Mouse (Mus musculus) urinary bladder, postnatal 36 days (tissue): ENCODE measurements around the gene Gm20708.
"Not testable (repeated sequence)": the region's sequence is repeated elsewhere in the genome, so short reads cannot be mapped to it uniquely, and the experiment has no call there.

Source experiments
- DNase-seq, 2 experiments: peaks; one replicate each; pipeline ENCODE4 v3.0.0; 2022; ENCODE audit warnings: low spot score in 2 of 2, mixed read lengths in 1 of 2

The Gm20708 gene

GRCm38 (mm10) chr11:117781199-117781821, 28.2 kb upstream of the Gm20708 start:
- DNase-seq = peak; percentile 60 to 76

- no peak for DNase-seq
Measured at GRCm38 (mm10) chr11:117781993-117782704, 27.3 kb upstream of the Gm20708 start, which contains the start of the genes Tmc8 and Tmc6. TSS of gene Tmc8 (plus strand) at chr11:117782076. TSS of gene Tmc6 (minus strand) at chr11:117782198.

GRCm38 (mm10) chr11:117782705-117783034, 26.8 kb upstream of the Gm20708 start:
- no peak for DNase-seq

- DNase-seq = no peak
Measured at GRCm38 (mm10) chr11:117783089-117783488, 26.4 kb upstream of the Gm20708 start.

- DNase-seq = no peak
Measured at GRCm38 (mm10) chr11:117783683-117784309, 25.7 kb upstream of the Gm20708 start.

GRCm38 (mm10) chr11:117786294-117786693, 23.2 kb upstream of the Gm20708 start:
- DNase-seq = peak; percentile 55 to 68

- DNase-seq = not testable (repeated sequence)
Measured at GRCm38 (mm10) chr11:117788481-117788880, 21.0 kb upstream of the Gm20708 start.

- peak; percentile 76 to 78 for DNase-seq
Measured at GRCm38 (mm10) chr11:117790286-117790685, 19.2 kb upstream of the Gm20708 start.

- peak; percentile 60 to 72 for DNase-seq
Measured at GRCm38 (mm10) chr11:117790703-117791440, 18.6 kb upstream of the Gm20708 start.

- no peak for DNase-seq
Measured at GRCm38 (mm10) chr11:117791441-117791761, 18.1 kb upstream of the Gm20708 start.

- DNase-seq = peak; percentile 71 to 84
Measured at GRCm38 (mm10) chr11:117792281-117792888, 17.1 kb upstream of the Gm20708 start.

- DNase-seq = no peak
Measured at GRCm38 (mm10) chr11:117794035-117794551, 15.4 kb upstream of the Gm20708 start.

- DNase-seq = no peak
Measured at GRCm38 (mm10) chr11:117796954-117797353, 12.5 kb upstream of the Gm20708 start.

GRCm38 (mm10) chr11:117797511-117798159, 11.8 kb upstream of the Gm20708 start, which contains the start of gene 6030468B19Rik:
TSS of gene 6030468B19Rik (plus strand) at chr11:117797660.
- DNase-seq = no peak

GRCm38 (mm10) chr11:117798160-117798541, 11.3 kb upstream of the Gm20708 start:
- DNase-seq = no peak

GRCm38 (mm10) chr11:117799174-117799573, 10.3 kb upstream of the Gm20708 start:
- DNase-seq = no peak

GRCm38 (mm10) chr11:117800038-117800437, 9.4 kb upstream of the Gm20708 start:
- DNase-seq = no peak

GRCm38 (mm10) chr11:117801650-117802049, 7.8 kb upstream of the Gm20708 start:
- no peak for DNase-seq

- DNase-seq = no peak
Measured at GRCm38 (mm10) chr11:117803166-117803688, 6.2 kb upstream of the Gm20708 start.

- no peak for DNase-seq
Measured at GRCm38 (mm10) chr11:117806781-117807180, 2.7 kb upstream of the Gm20708 start.
